Mouse (Mus musculus): ENCODE data around the gene Smc1b. TPM values are rescaled to one million over a fixed set of nuclear protein-coding genes. Genes with fewer than 3 reads are reported as not detected.

Smc1b gene
- total RNA-seq, 2 experiments from 2014 or later, result 0.08 to 0.17 TPM

DNA sequence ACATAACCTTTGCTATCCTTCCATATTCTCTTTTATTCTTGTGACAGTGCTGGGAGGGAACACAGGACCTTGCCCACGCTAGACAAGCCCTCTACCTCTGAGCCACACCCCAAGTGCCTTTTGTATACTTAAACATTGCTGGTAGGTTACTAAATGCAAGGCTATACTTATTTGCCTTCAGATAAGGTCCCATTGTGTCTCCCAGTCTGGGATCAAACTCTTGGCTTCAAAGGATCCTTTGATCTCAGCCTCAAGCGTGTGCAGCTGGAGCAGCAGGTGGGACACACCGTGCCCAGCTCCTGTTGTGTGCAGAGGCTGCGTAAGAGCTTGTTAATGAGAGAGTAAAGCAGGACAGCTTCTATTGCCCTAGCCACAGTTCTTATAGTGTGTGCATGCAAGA lies 104.0 kb downstream of the Smc1b start:
- no peak for DNase-seq (ENCODE audit: low spot score in 2 of 2)

DNA sequence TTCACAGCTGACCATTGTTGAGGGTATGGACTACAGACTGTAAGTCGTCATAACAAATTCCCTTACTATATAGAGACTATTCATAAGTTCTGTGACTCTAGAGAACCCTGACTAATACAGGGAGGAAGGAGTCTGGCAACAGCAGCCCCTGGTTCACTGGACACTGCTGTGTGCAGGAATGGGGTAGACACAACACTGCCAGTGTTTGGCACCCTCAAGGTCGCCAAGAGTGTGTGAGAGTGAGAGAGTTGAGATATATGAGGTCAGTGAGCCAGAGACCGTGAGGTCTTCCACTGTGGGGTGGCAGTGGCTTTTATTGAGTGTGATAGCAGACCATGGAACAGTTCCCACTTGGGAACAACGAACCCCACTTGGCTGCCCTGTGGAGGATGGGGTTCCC lies 105.6 kb downstream of the Smc1b start:
- DNase-seq (ENCODE audit: low spot score in 2 of 2), result no peak

DNA sequence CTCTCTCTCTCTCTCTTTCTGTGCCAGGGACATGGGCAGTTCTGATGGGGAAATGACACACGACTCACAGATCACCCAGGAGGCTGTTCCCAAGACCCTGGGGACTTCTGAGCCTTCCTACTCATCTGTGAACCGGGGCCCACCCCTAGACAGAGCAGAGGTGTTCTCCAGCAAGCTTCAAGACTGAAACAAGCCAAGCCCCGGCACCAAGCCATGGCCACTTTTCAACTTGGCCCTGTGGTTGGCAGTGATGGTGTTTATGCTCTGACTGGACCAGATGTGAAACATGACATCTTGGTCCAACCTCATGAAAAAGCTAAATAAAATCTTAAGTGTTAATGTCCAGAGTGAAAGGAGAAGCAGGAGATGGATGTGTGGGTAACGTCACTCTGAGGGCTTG lies 109.6 kb downstream of the Smc1b start:
- no peak for DNase-seq (ENCODE audit: low spot score in 2 of 2)

DNA sequence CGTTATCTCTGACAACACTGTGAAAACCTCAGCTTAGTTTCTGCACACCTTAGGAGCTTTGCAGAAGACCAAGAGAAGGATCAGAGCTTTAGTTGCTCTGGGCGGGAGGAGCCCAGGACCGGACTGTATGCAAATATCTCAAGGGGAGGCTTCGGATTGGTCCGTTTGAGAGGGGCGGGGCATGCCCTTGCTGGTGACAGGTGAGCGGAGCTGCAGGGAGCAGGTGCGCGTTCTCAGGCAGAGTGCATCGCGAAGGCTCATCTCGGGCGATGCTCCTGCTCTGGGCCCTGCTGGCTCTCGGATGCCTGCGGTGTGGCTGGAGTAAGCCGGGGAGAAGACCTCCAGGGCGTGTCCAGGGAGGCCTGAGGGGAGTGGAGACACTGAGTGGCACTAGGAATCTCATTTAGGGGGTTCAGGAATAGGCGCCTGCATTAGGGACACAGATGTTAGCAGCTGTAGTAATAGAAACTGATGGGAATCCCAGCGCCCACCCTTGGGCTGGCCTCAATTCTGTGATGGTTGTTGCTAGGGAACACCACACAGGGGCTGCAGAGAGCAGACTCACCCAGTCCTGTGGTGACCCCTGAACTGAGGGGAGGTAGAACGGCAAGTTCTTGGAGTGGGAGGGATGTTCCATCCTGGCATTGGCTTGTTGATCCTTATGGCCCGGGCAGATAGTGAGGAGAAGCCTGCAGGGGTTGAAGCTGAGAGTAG lies 114.7 kb downstream of the Smc1b start, which contains the start of gene Upk3a:
TSS of gene Upk3a (plus strand) at position 191 of the 714 bp plus-strand sequence.
- no peak for DNase-seq (ENCODE audit: low spot score in 2 of 2)

DNA sequence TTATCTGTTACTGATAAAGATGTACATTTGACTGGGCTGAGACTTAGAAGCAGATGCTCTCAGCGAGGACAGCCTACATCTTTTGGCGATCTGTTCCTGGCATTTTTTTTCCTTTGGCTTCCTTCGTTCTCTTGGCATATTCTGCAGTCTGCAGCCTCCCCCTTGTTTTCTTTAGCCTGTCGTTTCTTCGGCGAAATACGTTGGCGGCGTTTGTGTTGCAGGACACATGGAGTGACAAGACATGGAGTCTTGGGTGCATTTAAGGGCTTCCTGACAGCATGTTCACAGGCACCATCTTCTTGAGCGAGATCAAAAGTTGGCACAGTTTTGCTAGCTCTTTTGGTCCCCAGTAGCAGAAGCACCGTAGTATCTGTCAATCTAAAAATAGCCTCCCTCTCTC lies 116.0 kb downstream of the Smc1b start:
- no peak for DNase-seq (ENCODE audit: low spot score in 2 of 2)

Other genes starting within 250 kb of the Smc1b start
- under 1 TPM; 0.22 to 0.29 TPM for gene Gm29666, start 211.9 kb downstream of the Smc1b start, total RNA-seq (2021)
- gene Nup50, start 208.6 kb downstream of the Smc1b start, total RNA-seq (2021), result 10 to 100 TPM; 21.0 to 23.5 TPM
- 10 to 100 TPM; 33.5 to 36.7 TPM for gene 5031439G07Rik, start 143.4 kb downstream of the Smc1b start, total RNA-seq (2021)
- gene Upk3a, start 114.8 kb downstream of the Smc1b start, total RNA-seq (2021), result not detected
- 10 to 100 TPM; 12.7 to 14.0 TPM for gene Fam118a, start 103.0 kb downstream of the Smc1b start, total RNA-seq (2021)
- not detected for gene Ribc2, start 114 bp upstream of the Smc1b start, total RNA-seq (2021)
- 10 to 100 TPM; 41.1 to 42.4 TPM for gene Fbln1, start 74.0 kb upstream of the Smc1b start, total RNA-seq (2021)
- 100 to 1,000 TPM; 102 to 109 TPM for gene Atxn10, start 204.3 kb upstream of the Smc1b start, total RNA-seq (2021)